Mouse (Mus musculus): ENCODE results near the gene Dnmt3a. TPM values are rescaled to one million over a fixed set of nuclear protein-coding genes. Genes with fewer than 3 reads are reported as not detected.

Gene Dnmt3a
- total RNA-seq, 2 experiments from 2014 or later: 85.3 to 95.1 TPM

GRCm38 (mm10) chr12:3866654-3867370 lies 61.0 kb downstream of the Dnmt3a start:
- no peak for DNase-seq (ENCODE audit: low spot score)
- intact Hi-C loops (cut with DNase I): no loop called here

- DNase-seq (ENCODE audit: low spot score): no peak
Observed at GRCm38 (mm10) chr12:3868115-3868514, 62.3 kb downstream of the Dnmt3a start.

GRCm38 (mm10) chr12:3868676-3869458 lies 63.1 kb downstream of the Dnmt3a start:
- intact Hi-C loops (cut with DNase I): no loop called here
- DNase-seq (ENCODE audit: low spot score): peak; percentile 40

More at GRCm38 (mm10) chr12:3868115-3868514, 62.3 kb downstream of the Dnmt3a start:
- intact Hi-C loops (cut with DNase I): no loop called here

- no peak for DNase-seq (ENCODE audit: low spot score)
- intact Hi-C loops (cut with DNase I): no loop called here
Observed at GRCm38 (mm10) chr12:3870024-3870423, 64.2 kb downstream of the Dnmt3a start.

GRCm38 (mm10) chr12:3870859-3871462 lies 65.2 kb downstream of the Dnmt3a start:
- DNase-seq (ENCODE audit: low spot score): no peak
- intact Hi-C loops (cut with DNase I): no loop called here

- intact Hi-C loops (cut with DNase I): no loop called here
- peak; percentile 72 for DNase-seq (ENCODE audit: low spot score)
Observed at GRCm38 (mm10) chr12:3871637-3872036, 65.8 kb downstream of the Dnmt3a start.

GRCm38 (mm10) chr12:3872410-3873230 lies 66.8 kb downstream of the Dnmt3a start:
- intact Hi-C loops (cut with DNase I): no loop called here

GRCm38 (mm10) chr12:3875474-3875873 lies 69.7 kb downstream of the Dnmt3a start:
- intact Hi-C loops (cut with DNase I): no loop called here
- DNase-seq (ENCODE audit: low spot score): no peak

More at GRCm38 (mm10) chr12:3872410-3873230, 66.8 kb downstream of the Dnmt3a start:
- DNase-seq (ENCODE audit: low spot score): no peak

- DNase-seq (ENCODE audit: low spot score): no peak
- intact Hi-C loops (cut with DNase I): no loop called here
Observed at GRCm38 (mm10) chr12:3877376-3877775, 71.6 kb downstream of the Dnmt3a start.

- DNase-seq (ENCODE audit: low spot score): no peak
- intact Hi-C loops (cut with DNase I): no loop called here
Observed at GRCm38 (mm10) chr12:3881474-3881873, 75.7 kb downstream of the Dnmt3a start.

GRCm38 (mm10) chr12:3884892-3885493 lies 79.2 kb downstream of the Dnmt3a start:
- intact Hi-C loops (cut with DNase I): no loop called here
- DNase-seq (ENCODE audit: low spot score): no peak

GRCm38 (mm10) chr12:3886601-3887000 lies 80.8 kb downstream of the Dnmt3a start:
- intact Hi-C loops (cut with DNase I): no loop called here

GRCm38 (mm10) chr12:3887515-3888325 lies 81.9 kb downstream of the Dnmt3a start:
- intact Hi-C loops (cut with DNase I): no loop called here
- DNase-seq (ENCODE audit: low spot score): no peak

More at GRCm38 (mm10) chr12:3886601-3887000, 80.8 kb downstream of the Dnmt3a start:
- no peak for DNase-seq (ENCODE audit: low spot score)

GRCm38 (mm10) chr12:3889875-3890635 lies 84.2 kb downstream of the Dnmt3a start:
- DNase-seq (ENCODE audit: low spot score): no peak
- intact Hi-C loops (cut with DNase I): no loop called here

GRCm38 (mm10) chr12:3890753-3891751 lies 85.2 kb downstream of the Dnmt3a start:
- intact Hi-C loops (cut with DNase I): no loop called here
- DNase-seq (ENCODE audit: low spot score): no peak

GRCm38 (mm10) chr12:3891779-3892239 lies 86.0 kb downstream of the Dnmt3a start:
- intact Hi-C loops (cut with DNase I): no loop called here
- no peak for DNase-seq (ENCODE audit: low spot score)

All from heart, postnatal 25 days (tissue).